Mouse (Mus musculus): ENCODE measurements around the gene Tmem223. TPM values are rescaled to one million over a fixed set of nuclear protein-coding genes. Genes with fewer than 3 reads are reported as not detected.

Gene Tmem223
- polyA plus RNA-seq (2014; fragmentation: Illumina TruSeq; extraction: RNeasy Lipid Tissue Mini Kit (QIAGEN cat#74804); ENCODE audit: low replicate concordance): 15.3 TPM

GRCm38 (mm10) chr19:8770567-8771270 lies at the start of gene Tmem223:
TSS of gene Tmem223 (plus strand) at chr19:8770996.

DNA sequence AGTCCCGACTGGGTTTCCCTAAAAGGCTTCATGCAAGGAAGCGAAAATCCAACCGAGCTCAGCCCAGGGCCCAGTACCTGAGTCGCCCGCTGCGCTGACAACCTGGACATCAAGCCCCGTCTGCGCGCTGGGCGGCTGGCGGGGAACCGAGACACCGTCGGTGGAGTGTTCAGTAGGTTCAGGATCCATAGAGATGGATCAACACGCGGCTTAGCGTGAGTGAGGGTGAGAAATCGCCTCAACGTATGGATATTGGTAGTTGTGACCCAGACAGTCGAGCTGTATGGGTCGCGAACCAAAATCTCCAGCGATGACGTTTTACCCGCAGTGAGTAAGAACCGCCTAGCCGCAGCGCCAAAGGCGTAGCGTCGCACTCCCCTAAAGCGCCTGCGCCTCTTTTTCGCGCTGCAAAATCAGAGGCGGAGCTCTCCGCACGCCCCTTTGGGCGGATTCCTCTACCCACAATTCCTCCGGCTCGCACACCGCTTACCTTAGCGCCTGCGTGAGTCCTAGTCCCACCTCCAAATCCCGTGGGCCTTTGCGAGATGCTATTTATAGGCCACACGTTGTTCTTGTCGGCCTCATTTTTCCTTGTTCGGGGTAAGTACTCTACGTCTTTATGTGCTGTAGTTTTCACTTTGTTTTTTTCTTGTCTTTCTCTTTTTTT lies 47.8 kb upstream of the Tmem223 start, which contains the start of gene Slc3a2:
Gene Slc3a2 (minus strand): TSS at position 463 of the 667 bp plus-strand sequence.

DNA sequence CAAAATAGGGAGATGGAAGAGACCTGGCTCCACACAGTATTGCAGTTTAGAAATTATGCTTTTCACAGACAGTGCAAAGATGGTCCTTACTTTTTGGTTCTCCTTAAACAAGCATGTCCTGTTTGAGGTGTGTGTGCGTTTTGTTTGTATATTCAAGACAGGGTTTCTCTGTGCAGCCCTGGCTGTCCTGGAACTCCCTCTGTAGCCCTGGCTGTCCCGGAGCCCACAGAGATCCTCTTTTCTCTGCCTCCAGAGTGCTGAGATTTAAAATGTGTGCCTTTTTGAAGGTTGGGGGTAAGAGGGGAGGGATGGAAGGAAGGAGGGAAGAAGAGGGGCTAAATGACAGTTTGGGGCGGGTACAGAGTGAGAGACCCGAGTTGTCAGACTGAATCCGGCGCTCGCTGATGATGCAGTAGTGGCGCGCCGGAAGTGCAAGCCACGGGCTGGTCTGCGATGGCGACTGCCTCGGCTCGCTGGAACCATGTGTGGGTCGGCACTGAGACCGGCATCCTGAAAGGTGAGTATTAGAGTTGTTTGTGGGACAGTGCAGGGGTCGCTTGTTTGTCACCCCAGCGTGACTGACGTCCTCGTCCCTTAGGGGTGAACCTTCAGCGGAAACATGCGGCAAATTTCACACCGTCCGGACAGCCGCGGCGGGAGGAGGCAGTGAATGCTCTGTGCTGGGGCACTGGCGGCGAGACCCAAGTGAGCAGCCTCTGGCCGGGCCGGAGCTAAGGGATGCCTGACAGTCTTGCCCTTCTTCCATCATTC lies 35.2 kb upstream of the Tmem223 start, which contains the start of gene Wdr74:
Gene Wdr74 (plus strand): TSS at position 439 of the 771 bp plus-strand sequence.

GRCm38 (mm10) chr19:8740603-8741002 lies 30.2 kb upstream of the Tmem223 start, which contains the start of gene 1700092M07Rik:
TSS of gene 1700092M07Rik (plus strand) at chr19:8740718.

GRCm38 (mm10) chr19:8741243-8741869 lies 29.4 kb upstream of the Tmem223 start, which contains the start of gene Stx5a:
TSS of gene Stx5a (plus strand) at chr19:8741413.

DNA sequence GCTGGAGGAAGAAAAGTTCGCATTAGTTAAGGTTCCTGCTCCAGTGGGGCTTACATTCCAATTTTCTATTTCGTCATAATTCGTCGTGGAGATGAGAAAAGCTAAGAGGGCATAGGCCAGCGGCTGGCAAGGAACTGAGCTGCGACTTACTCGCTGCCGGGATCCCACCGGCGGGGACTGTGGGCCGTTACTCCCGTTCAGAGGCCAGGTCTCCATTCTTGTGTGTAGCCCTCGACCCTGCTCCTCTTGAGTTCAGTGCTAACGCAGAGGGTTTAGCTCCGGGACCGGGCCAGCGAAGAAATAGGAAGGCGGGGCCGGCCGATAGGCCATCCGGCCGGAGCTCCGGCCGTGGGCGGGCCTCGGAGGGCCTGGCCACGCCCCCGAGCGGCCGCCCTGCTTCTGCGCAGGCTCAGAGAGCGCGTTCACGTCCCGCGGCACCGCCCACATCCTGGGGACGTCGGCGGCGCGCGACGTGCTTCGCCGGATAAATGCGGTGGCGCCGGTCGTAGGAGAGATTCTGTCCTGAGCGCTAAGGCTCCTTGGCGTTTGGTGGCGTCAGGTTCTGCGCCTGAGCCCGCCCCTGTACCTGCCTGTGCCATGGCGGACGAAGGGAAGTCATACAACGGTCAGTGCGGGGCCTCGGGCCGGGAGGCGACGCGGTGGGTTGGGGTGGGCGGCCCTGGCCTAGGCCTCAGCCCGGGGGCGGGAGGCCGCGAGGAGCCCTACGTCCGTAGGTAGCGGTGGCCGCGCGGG lies 14.0 kb upstream of the Tmem223 start, which contains the start of gene Nxf1:
Gene Nxf1 (plus strand): TSS at position 439 of the 753 bp plus-strand sequence.

GRCm38 (mm10) chr19:8774086-8774835 lies 3.5 kb downstream of the Tmem223 start, which contains the start of gene Tmem179b:
TSS of gene Tmem179b (minus strand) at chr19:8774467.

DNA sequence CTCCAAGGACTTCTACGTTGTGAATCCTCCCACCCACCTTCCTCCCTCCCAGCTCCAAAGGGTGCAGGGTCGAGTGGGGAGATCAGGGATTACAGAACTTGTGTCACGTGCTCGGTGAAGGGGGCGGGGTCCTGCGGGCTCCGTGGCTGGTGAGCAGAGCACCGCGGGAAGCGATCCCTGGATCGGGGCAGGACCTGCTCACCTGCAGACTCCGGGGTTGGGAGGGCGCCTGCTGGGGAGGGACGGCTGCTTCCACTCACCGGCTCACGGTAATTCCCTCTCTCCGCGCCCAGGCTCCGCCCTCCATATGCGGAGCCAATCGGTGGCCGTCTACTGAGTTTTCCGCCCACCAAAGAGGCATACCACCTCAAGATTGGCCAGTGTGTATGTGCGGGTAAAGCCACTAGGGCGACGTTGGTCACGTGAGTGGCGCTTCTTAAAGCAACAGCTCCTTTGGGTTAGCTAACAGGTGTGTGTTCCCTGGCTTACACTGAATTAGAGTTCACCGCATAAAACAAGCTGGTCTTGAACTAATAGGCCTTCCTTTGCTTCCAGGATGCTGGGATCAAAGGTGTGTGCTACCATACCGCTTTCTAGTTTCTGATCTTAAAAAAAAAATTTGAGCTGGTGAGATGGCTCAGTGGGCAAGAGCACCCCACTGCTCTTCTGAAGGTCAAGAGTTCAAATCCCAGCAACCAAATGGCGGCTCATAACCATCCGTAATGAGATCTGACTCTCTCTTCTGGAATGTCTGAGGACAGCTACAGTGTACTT lies 15.4 kb downstream of the Tmem223 start, which contains the start of gene Taf6l:
Gene Taf6l (minus strand): TSS at position 410 of the 774 bp plus-strand sequence.

GRCm38 (mm10) chr19:8798264-8798946 lies 27.6 kb downstream of the Tmem223 start, which contains the start of gene Polr2g:
TSS of gene Polr2g (minus strand) at chr19:8798577.

GRCm38 (mm10) chr19:8802130-8802821 lies 31.5 kb downstream of the Tmem223 start, which contains the start of gene Zbtb3:
TSS of gene Zbtb3 (plus strand) at chr19:8802555.

DNA sequence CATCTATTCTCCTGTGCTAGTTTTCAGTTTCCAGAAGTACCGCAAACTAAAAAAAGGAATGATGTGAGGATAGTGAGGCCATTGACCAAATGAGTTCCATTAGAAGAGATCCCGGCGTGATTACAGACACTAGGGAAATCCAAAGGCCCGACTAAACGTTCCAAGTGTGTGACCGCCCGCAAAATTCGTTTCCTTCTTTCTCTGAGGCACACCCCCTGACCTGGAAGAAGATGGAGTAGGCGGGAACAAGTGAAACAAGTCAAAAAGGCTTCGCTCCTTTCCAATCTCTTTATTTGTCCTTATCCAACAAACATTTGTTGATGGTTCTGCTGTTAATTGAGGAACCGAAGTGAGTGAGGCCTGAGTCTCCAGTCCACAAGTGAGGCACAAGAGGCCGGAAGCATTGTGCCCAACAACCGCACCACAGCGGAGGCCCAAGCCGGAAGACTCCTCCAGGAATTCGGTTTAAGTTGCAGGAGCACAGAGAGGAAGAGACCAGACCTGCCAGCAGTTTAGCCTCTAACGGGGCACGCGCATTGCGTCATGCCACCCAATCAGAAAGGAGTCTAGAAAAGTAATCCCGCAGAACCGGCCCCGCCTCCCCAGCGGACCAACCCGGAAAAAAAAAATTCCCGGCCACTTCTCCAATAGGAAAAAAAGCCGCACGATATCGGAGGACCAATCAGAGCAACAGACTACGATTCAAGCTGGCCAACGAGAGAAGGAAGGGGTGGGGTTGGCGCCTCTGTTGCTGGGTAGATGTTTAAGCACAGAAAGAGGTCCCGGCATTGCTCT lies 48.2 kb downstream of the Tmem223 start, which contains the start of gene Ttc9c:
Gene Ttc9c (minus strand): TSS at position 533 of the 795 bp plus-strand sequence.

GRCm38 (mm10) chr19:8819596-8820423 lies 49.0 kb downstream of the Tmem223 start, which contains the start of gene Hnrnpul2:
TSS of gene Hnrnpul2 (plus strand) at chr19:8820010.

All from small intestine, adult 10 weeks (tissue).